Mouse (Mus musculus) left cerebral cortex, adult 9 months (tissue): ENCODE measurements around the gene Krt83.
A peak's percentile ranks its signal among the peaks of the same experiment; 100 is the strongest.

Experiments
- DNase-seq, 2 experiments: peaks; one replicate each; pipeline ENCODE4 v3.0.0; 2022; ENCODE audit warnings: low spot score in 2 of 2

Krt83 gene

GRCm38 (mm10) chr15:101479007-101479665 lies 12.2 kb downstream of the Krt83 start:
- peak in 1 of 2 experiments; percentile 29 for DNase-seq

DNA sequence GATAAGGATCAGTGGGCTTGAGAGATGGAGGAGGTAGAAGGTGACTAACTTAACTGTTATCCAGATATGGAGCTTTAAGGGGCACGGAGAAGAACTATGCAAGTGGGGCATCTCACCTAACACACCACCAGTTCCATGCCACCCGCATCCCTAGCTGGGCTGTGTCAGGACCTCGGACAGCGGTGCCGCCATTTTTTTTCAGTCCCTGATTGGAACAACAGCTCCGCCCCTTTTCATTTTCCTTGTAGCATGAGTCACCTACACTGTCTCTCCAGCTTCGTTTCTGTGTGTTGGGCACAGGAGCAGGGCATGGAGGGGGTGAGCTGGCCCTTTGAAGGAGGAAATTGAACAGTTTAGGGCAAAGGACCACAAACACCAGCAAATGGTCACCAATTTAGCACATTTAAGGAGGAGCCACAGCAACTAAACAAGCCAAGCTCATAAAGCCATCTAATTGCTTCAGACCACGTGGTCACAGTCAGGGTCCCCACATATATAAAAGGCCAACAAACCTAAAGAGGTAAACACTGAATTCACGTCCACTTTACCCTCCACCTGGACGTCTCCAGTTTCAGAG lies 18.3 kb downstream of the Krt83 start, which contains the start of gene Krt86:
Krt86 (plus strand) TSS at position 527 of the 577 bp plus-strand sequence.
- DNase-seq: no peak

DNA sequence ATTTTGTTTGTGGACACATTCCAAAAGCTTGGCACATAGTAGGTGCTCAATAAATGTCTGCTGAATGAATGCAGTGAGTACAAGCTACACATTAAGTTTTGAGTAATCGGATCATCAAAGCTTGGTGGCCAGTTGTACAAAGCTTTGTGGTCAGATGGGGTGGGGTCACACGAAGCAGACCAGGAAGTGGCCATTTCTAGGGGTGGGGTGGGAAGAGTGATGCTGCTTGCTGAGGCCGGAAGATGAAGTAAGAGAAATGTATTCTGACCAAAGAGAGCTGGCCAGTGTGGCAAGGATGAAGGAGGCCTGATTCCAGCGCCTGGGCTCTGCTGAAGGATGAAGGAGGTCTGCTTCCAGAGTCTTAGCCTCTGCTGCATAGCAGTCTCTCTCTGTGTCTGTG lies 22.2 kb downstream of the Krt83 start:
- no peak for DNase-seq

GRCm38 (mm10) chr15:101463651-101464050 lies 27.7 kb downstream of the Krt83 start, which contains the start of gene Krt81:
Krt81 (minus strand) TSS chr15:101463751.
- no peak for DNase-seq

DNA sequence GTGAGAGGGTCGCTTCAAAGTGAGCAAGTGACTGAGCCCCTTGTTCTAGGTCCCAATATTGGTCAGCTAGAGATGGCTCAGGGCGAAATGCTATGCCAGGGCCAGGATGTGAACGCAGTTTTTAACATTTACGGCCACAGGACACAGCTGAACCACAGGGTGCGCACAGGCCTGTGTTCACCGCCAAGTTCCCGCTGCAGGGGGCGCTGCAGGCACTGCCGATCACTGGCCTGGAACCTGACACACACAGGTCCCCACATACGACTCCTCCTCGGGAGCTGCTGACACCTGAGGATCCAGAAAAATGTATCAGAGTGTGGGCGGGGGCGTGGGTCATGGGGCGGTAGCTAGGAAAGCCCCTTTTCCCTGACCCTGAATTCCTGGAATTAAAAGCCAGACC lies 32.0 kb downstream of the Krt83 start:
- no peak for DNase-seq

DNA sequence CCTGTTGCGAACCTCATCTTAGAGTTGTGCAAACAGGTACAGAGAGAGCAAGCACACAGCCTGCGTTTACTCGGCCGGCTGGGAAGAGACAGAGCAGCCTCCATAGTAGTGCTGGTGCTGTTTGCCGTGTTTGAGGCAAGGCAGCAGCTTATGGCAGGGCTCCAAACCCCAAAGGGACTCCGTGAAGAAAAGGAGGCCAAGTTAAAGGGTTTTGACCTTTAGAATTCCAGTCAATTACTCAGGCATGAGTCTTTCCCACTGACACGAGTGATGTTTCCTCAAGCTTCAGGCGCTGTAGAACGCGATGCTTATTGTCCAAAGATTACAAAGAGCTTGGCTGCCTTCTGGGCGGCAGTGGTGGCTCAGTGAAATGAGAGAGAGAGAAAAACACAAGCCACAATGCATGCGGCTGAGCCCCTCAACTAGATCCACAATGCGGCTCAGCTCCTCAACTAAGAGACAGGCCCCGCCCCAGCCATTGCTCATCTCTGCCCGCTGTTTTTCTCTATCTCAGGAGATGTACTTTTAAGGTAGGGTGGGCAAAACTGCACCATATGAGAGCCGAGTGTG lies 32.9 kb downstream of the Krt83 start:
- no peak for DNase-seq

DNA sequence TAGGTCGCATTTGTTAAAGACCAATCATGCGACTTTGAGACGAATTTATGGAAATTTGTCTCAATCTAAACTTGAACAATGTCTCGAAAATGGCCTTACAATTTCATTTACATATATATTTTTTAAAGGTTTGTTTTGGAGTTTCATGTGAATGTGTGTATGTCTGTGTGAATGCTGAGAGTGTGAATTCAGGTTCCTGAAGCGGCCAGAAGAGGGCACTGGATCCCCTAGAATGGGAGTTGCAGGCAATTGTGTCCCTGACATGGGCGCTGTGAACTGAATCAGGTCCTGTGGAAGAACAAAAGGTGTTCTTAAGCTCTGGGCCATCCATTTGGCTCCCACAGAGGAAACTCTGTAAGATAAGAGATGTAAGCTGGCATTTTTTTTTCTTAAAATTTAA lies 35.4 kb downstream of the Krt83 start:
- DNase-seq: no peak

DNA sequence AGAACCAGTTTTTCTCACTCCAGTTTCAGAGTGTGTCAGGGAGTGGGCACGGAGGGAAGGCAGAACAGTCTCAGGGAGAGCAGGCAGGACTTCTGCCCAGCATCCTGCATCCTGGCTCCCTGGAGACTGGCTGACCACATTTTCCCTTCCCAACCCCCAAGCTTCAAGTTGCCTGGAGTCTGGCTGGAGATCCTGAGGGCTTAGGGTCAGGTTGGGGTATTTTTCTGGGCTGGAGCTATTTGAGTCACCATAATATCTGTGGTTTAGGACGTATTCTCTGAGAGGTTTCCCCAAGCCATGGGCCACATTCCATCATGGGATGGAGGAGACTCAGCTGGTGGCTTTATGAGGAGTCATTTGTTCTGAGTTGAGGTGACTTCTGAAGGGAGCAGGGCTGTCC lies 36.0 kb downstream of the Krt83 start:
- DNase-seq: no peak

DNA sequence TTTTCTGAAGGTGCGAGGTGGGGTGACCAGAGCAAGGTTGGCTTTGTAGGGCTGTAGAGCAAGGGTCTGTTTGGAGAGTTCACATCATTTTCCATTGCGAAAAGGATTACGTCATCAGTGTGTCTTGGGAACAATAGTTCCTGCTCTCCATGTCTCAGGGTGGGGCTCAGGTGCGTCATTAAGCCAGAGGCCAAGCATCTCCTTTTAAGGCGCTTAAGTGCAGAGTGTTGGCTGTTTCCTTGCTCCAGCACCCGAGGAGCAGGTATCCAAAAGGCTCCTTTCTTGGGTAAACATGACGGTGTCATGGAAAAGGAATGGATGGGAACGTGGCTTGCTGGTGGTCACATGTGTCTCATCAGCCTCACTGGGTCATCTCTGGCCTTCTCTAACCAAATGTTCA lies 36.5 kb downstream of the Krt83 start:
- no peak for DNase-seq

- peak; percentile 39 to 80 for DNase-seq
These were observed 38.1 kb downstream of the Krt83 start for GRCm38 (mm10) chr15:101453093-101453736.

DNA sequence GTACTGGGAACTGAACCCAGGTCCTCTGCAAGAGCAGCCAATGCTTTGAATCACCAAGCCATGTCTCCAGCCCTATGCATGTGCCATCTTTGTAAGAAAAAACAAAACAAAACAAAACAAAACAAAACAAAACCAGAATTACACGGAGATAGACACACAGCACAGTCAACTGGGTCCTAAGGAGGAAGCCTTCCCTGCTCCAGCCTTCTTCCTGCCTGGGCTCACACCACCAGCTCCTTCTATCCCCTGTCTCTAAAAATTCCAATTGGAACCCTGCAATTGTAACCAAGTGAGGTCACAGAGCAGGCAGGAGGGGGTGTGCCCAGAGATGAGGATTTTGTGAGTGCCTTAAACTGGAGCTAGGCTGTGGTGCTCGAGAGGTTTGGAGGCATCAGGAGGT lies 43.9 kb downstream of the Krt83 start, which contains the start of gene Krt88:
Krt88 (plus strand) TSS at position 301 of the 400 bp plus-strand sequence.
- no peak for DNase-seq

DNA sequence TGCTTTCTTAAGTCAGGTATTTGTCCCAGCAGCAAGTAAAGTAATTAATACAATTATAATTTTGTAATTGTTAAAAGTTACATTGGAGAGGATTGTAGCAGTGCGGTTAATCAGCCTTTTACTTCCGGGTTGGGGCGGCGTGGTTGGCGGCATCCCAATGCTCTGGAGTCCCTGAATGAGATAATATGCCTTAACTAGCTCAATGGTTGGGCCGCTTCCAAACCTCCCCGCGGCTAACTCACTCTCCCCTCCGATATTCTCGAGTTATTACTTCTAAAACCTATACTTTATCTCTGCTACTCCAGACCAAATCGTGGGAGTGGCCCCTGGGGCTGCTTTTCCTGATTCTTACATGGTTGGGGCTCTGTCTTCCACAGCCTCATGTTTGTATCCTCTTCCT lies 44.7 kb downstream of the Krt83 start:
- no peak for DNase-seq

- no peak for DNase-seq
These were observed 50.5 kb downstream of the Krt83 start for GRCm38 (mm10) chr15:101440837-101441236.

GRCm38 (mm10) chr15:101438555-101438954 lies 52.8 kb downstream of the Krt83 start, which contains the start of gene Krt87:
Krt87 (minus strand) TSS chr15:101438804.
- DNase-seq: no peak

DNA sequence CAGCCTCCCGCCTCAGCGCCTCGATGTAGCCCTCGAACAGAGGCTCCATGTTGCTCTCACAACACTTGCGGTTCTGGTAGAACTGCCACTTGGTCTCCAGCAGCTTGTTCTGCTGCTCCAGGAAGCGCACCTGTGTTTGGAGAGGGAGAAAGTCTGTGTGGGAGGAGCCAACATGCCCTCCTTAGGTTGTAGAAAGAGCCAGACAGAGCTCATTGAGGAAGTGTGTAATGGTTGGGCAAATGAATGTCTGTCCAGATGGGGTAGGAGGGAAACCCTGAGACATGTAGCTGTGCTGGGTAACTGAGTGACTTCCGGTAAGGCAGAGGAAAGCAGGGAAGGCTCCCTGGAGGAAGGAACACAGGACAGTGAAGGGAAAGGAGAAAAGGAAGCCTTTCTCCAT lies 54.7 kb downstream of the Krt83 start:
- no peak for DNase-seq
